Mouse (Mus musculus): ENCODE results near the gene Olfr644.

- TF ChIP-seq CTCF (IDR thresholded peaks at IDR 0.05; ENCODE audit: low read depth) (no peak), EP300 (IDR thresholded peaks at IDR 0.05; ENCODE audit: low read depth) (no peak)
These were observed 44.7 kb downstream of the Olfr644 start for GRCm38 (mm10) chr7:104026978-104027377.

Data from liver, postnatal 0 days (tissue).